Mouse (Mus musculus) CH12.LX (cell line): ENCODE results near the gene Rnft2.

Experiments used
- CTCF ChIP-seq, 2 experiments: IDR thresholded peaks in 1 of 2; conservative IDR thresholded peaks in 1 of 2; 2 replicates each; pipeline ENCODE4 v1.5.1; 2011 to 2012; ENCODE audit warnings: low read depth in 2 of 2, low read length in 2 of 2, improper control_type of control experiment in 1 of 2, inconsistent platforms in 1 of 2, mild to moderate bottlenecking in 1 of 2, moderate library complexity in 1 of 2
- ZC3H11A ChIP-seq: IDR thresholded peaks from 2 replicates; pipeline ENCODE4 v1.6.1; 2012; ENCODE audit warnings: low read depth, mild to moderate bottlenecking, inconsistent platforms, low read length, improper control_type of control experiment

DNA sequence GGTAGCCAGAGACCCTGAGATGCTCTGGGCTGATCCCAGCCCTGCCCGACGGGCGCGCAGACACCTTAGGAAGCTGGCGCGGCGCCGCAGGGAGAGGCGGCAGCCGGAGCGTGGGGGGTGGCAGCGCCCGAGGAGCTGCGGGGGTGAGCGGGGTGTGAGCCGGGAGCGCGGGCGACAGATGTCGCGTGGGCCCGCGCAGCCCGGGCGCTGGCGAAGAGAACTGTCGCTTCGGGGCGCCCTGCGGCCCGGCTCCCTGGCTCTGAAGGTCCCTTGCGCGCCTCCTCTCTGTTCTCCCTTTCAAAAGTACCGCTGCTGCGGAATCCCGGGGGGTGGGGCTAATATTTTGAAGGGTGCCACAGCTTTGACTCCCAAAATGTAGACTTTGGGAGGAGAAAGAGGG, 73.3 kb downstream of the Rnft2 start:
- no peak for TF ChIP-seq ZC3H11A
- no peak for TF ChIP-seq CTCF (conservative IDR thresholded peaks at IDR 0.05 in 1 of 2, IDR thresholded peaks at IDR 0.05 in 1 of 2; ENCODE audit: low read depth in 2 of 2, low read length in 2 of 2)
